Mouse (Mus musculus): Measurements from ENCODE around the gene Rnf167. TPM values are rescaled to one million over a fixed set of nuclear protein-coding genes. Genes with fewer than 3 reads are reported as not detected.
A peak's percentile ranks its signal among the peaks of the same experiment; 100 is the strongest.

The Rnf167 gene
- polyA plus RNA-seq, 1 experiment from 2014 or later, result 104 TPM

GRCm38 (mm10) chr11:70699722-70700556, 52.9 kb downstream of the Rnf167 start, which contains the start of the genes Inca1 and Kif1c:
Gene Inca1 (minus strand): TSS chr11:70700155.
Gene Kif1c (plus strand): TSS chr11:70700548.
- Histone ChIP-seq H3K9me3 (replicated peaks) (no peaks in the 10 kb centered on the region), H3K36me3 (peaks cover 28% of the 10 kb centered on the region), H3K4me3 (peak within 1 kb of the TSS; percentile 96), H3K27ac (peak within 1 kb of the TSS; percentile 96), H3K4me1 (peaks cover 34% of the 10 kb centered on the region), H3K27me3 (ENCODE audit: low read depth, poor library complexity, severe bottlenecking) (no peaks in the 10 kb centered on the region)
- WGBS, result 1% methylated on average over 69 of the region's 69 CpGs
- peak; percentile 96 for DNase-seq (ENCODE audit: low spot score)

DNA sequence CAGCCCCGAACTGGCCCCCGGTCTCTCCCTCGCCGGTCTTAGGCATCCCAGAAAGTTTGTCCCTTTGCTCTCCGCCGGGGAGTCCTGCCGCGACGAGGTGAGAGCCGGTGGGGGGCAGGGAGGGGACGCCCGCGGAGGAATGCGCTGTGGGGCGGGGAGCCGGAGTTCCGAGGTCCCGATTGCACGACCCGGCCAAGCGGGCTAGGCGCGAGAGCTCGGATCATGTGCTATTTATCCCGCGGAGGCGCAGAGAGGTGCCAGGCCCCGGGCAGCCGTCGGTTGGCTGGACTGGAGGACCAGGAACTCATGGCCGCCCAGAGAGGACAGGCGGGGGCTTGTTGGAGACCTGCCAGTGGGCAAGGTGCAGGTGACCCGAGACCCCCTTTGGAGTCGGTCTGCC, 53.6 kb downstream of the Rnf167 start:
- H3K27ac ChIP-seq, result peak overlapping the region; percentile 96
- H3K9me3 ChIP-seq (replicated peaks), result no peaks in the 10 kb centered on the region
- H3K27me3 ChIP-seq (ENCODE audit: low read depth, poor library complexity, severe bottlenecking), result no peaks in the 10 kb centered on the region
- peak overlapping the region; percentile 96 for H3K4me3 ChIP-seq
- peak; percentile 76 for DNase-seq (ENCODE audit: low spot score)
- under 1% methylated on average over 34 of the region's 34 CpGs for WGBS
- H3K36me3 ChIP-seq, result peaks cover 34% of the 10 kb centered on the region
- H3K4me1 ChIP-seq, result peaks cover 34% of the 10 kb centered on the region

Other genes starting within 250 kb of the Rnf167 start
- gene Pelp1, start 237.2 kb upstream of the Rnf167 start, polyA plus RNA-seq (2016; fragmentation: Nextera tagmentation; extraction: Ambion mirVana), result 63.0 and 65.1 TPM in 2 replicates
- gene Arrb2, start 214.6 kb upstream of the Rnf167 start, polyA plus RNA-seq (2016; fragmentation: Nextera tagmentation; extraction: Ambion mirVana), result 24.6 and 25.5 TPM in 2 replicates
- gene Med11, start 195.3 kb upstream of the Rnf167 start, polyA plus RNA-seq (2016; fragmentation: Nextera tagmentation; extraction: Ambion mirVana), result 48.4 and 51.5 TPM in 2 replicates
- gene Zmynd15, start 187.8 kb upstream of the Rnf167 start, polyA plus RNA-seq (2016; fragmentation: Nextera tagmentation; extraction: Ambion mirVana), result 0.09 TPM in 1 of 2 replicates, not detected in the other
- 0.49 TPM in 2 replicates for gene Cxcl16, start 187.3 kb upstream of the Rnf167 start, polyA plus RNA-seq (2016; fragmentation: Nextera tagmentation; extraction: Ambion mirVana)
- gene Tm4sf5, start 142.0 kb upstream of the Rnf167 start, polyA plus RNA-seq (2016; fragmentation: Nextera tagmentation; extraction: Ambion mirVana), result 0.98 and 1.2 TPM in 2 replicates
- gene Vmo1, start 132.6 kb upstream of the Rnf167 start, polyA plus RNA-seq (2016; fragmentation: Nextera tagmentation; extraction: Ambion mirVana), result 0.30 TPM in 1 of 2 replicates, not detected in the other
- 0.16 and 0.19 TPM in 2 replicates for gene Gltpd2, start 128.0 kb upstream of the Rnf167 start, polyA plus RNA-seq (2016; fragmentation: Nextera tagmentation; extraction: Ambion mirVana)
- gene Psmb6, start 121.9 kb upstream of the Rnf167 start, polyA plus RNA-seq (2016; fragmentation: Nextera tagmentation; extraction: Ambion mirVana), result 1,140 and 1,215 TPM in 2 replicates
- gene Gm40193, start 114.3 kb upstream of the Rnf167 start, polyA plus RNA-seq (2016; fragmentation: Nextera tagmentation; extraction: Ambion mirVana), result not detected in 2 replicates
- 1.4 and 2.0 TPM in 2 replicates for gene Pld2, start 107.2 kb upstream of the Rnf167 start, polyA plus RNA-seq (2016; fragmentation: Nextera tagmentation; extraction: Ambion mirVana)
- 15.1 and 17.2 TPM in 2 replicates for gene Mink1, start 84.4 kb upstream of the Rnf167 start, polyA plus RNA-seq (2016; fragmentation: Nextera tagmentation; extraction: Ambion mirVana)
- not detected in 2 replicates for gene 4930544D05Rik, start 31.4 kb upstream of the Rnf167 start, polyA plus RNA-seq (2016; fragmentation: Nextera tagmentation; extraction: Ambion mirVana)
- not detected in 2 replicates for gene Chrne, start 28.0 kb upstream of the Rnf167 start, polyA plus RNA-seq (2016; fragmentation: Nextera tagmentation; extraction: Ambion mirVana)
- 0.18 and 0.75 TPM in 2 replicates for gene Gp1ba, start 8.1 kb upstream of the Rnf167 start, polyA plus RNA-seq (2016; fragmentation: Nextera tagmentation; extraction: Ambion mirVana)
- 136 and 160 TPM in 2 replicates for gene Slc25a11, start 244 bp downstream of the Rnf167 start, polyA plus RNA-seq (2016; fragmentation: Nextera tagmentation; extraction: Ambion mirVana)
- gene Pfn1, start 7.4 kb downstream of the Rnf167 start, polyA plus RNA-seq (2016; fragmentation: Nextera tagmentation; extraction: Ambion mirVana), result 2,132 and 2,568 TPM in 2 replicates
- gene Eno3, start 10.0 kb downstream of the Rnf167 start, polyA plus RNA-seq (2016; fragmentation: Nextera tagmentation; extraction: Ambion mirVana), result 67.8 and 75.6 TPM in 2 replicates
- 182 and 196 TPM in 2 replicates for gene Spag7, start 22.2 kb downstream of the Rnf167 start, polyA plus RNA-seq (2016; fragmentation: Nextera tagmentation; extraction: Ambion mirVana)
- 8.9 and 11.6 TPM in 2 replicates for gene Camta2, start 40.9 kb downstream of the Rnf167 start, polyA plus RNA-seq (2016; fragmentation: Nextera tagmentation; extraction: Ambion mirVana)
- gene Inca1, start 52.9 kb downstream of the Rnf167 start, polyA plus RNA-seq (2016; fragmentation: Nextera tagmentation; extraction: Ambion mirVana), result 1.1 and 1.2 TPM in 2 replicates
- gene Kif1c, start 53.3 kb downstream of the Rnf167 start, polyA plus RNA-seq (2016; fragmentation: Nextera tagmentation; extraction: Ambion mirVana), result 2.0 and 2.2 TPM in 2 replicates
- 3.0 and 5.1 TPM in 2 replicates for gene Zfp3, start 117.0 kb downstream of the Rnf167 start, polyA plus RNA-seq (2016; fragmentation: Nextera tagmentation; extraction: Ambion mirVana)
- gene Scimp, start 165.4 kb downstream of the Rnf167 start, polyA plus RNA-seq (2016; fragmentation: Nextera tagmentation; extraction: Ambion mirVana), result 0.18 TPM in 1 of 2 replicates, not detected in the other
- gene Rabep1, start 197.5 kb downstream of the Rnf167 start, polyA plus RNA-seq (2016; fragmentation: Nextera tagmentation; extraction: Ambion mirVana), result 28.1 and 33.1 TPM in 2 replicates